Mouse (Mus musculus) B cell, adult 2 months (primary cell): ENCODE results near the gene Sat1.

ENCODE experiments used
- DNase-seq, 2 experiments: peaks; one replicate each; pipeline ENCODE4 v3.0.0; 2022

Gene Sat1

GRCm38 (mm10) chrX:155163553-155163952 lies 52.7 kb downstream of the Sat1 start:
- no peak for DNase-seq
